Mouse (Mus musculus): ENCODE data around the gene Echdc1. TPM values are rescaled to one million over a fixed set of nuclear protein-coding genes. Genes with fewer than 3 reads are reported as not detected.

Echdc1 gene
- 33.2 and 33.7 TPM in 2 replicates for polyA plus RNA-seq (2015; fragmentation: Nextera tagmentation; extraction: Ambion mirVana)

DNA sequence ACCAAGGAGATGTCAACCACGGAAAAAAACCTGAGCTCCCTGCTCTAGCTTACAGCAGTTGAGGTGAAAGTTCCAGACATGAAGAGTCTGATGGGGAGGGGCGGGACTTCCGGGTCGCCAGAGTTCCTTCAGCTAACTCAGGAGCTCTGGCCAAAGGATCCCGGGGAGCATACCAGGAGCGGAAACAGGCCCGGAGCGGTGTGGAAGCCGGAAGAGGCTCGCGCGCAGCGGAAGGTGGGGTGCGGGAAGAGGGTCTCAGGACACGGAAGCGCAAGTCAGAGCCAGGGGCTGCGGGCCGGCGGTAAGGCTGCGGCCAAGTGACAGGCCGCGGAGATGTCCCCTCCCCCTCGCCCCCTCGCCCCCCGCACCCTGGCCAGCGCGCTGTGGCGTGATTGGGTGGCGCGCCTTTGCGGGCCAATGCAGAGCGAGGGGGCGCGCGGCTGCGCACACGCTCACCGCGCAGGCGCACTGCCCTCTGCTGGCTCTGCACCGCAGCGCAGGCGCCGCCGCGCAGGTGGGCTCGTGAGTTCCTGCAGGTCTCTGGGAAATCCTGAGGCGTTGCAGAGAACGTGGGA lies at the start of gene Echdc1:
TSS of gene Echdc1 (plus strand) at position 103 of the 575 bp plus-strand sequence.
- under 1% methylated on average over 47 of the region's 49 CpGs for WGBS
- H3K4me1 ChIP-seq (ENCODE audit: insufficient read depth, low read length) = peaks cover 6% of the 10 kb centered on the region; the same call in 1 of the 2 replicates
- no peaks in the 10 kb centered on the region for H3K27me3 ChIP-seq (ENCODE audit: insufficient read depth, low read length)
- H3K9me3 ChIP-seq (ENCODE audit: low read length) = no peaks in the 10 kb centered on the region
- peak within 1 kb of the TSS; percentile 71 for H3K4me3 ChIP-seq (ENCODE audit: low read length)
- no peaks in the 10 kb centered on the region for H3K36me3 ChIP-seq (ENCODE audit: insufficient read depth, low read length)
- peak within 1 kb of the TSS; percentile 58 for H3K4me2 ChIP-seq (replicated peaks; ENCODE audit: low read depth, low read length)
- peak; percentile 99 for ATAC-seq (ENCODE audit: low FRiP score, low TSS enrichment)
- H3K9ac ChIP-seq (replicated peaks; ENCODE audit: low read length) = peak within 1 kb of the TSS; percentile 84
- H3K27ac ChIP-seq (ENCODE audit: low read length) = peak within 1 kb of the TSS; percentile 91

DNA sequence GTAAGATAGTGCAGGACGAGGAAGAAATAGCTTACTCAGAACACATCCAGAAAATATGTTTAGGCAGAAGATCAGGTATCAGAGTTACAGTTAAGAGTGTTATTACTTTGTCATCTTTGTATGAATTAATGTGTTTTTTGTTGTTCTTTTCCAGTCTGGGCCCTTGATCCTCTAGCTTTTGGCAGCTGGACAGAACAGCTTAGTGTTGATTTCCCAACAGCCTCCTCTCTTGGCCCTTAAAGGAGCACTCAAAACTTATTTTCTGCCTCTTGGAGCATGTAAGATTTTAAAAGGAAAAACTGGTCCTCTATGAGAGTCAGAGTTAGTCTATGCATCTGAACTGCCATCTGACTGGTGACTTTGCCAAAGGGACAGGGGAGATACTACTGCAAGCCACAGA lies 31.2 kb upstream of the Echdc1 start:
- Histone ChIP-seq H3K27ac (ENCODE audit: low read length) (no peak overlapping the region), H3K9ac (replicated peaks; ENCODE audit: low read length) (no peak overlapping the region), H3K4me1 (ENCODE audit: insufficient read depth, low read length) (no peaks in the 10 kb centered on the region), H3K27me3 (ENCODE audit: insufficient read depth, low read length) (no peaks in the 10 kb centered on the region), H3K4me3 (ENCODE audit: low read length) (no peak overlapping the region), H3K4me2 (replicated peaks; ENCODE audit: low read depth, low read length) (no peak overlapping the region), H3K36me3 (ENCODE audit: insufficient read depth, low read length) (no peaks in the 10 kb centered on the region), H3K9me3 (ENCODE audit: low read length) (no peaks in the 10 kb centered on the region)
- no peak for ATAC-seq (ENCODE audit: low FRiP score, low TSS enrichment)
- 67% methylated on average over 1 of the region's 1 CpGs for WGBS

DNA sequence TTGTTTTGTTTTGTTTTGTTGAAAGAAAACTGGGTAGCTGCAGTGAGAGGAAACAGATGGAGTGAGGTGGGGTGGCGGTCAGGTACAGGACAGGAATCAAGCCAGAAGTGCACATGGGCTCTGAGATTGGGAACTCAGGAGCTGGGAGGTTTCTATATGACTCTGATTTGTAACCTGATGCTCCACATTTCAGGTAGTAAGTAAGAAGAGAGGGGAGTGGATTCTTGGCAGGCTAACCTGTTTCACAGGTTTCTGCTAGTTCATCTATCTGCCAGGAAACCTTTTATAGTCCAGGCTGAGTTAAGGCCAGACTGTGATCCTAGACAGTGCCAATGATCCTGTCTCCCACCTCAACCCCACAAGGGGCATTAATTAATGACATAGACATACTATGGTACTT lies 27.2 kb upstream of the Echdc1 start:
- peak; percentile 76; the same call in 1 of the 2 replicates for ATAC-seq (ENCODE audit: low FRiP score, low TSS enrichment)
- H3K4me3 ChIP-seq (ENCODE audit: low read length) = no peak overlapping the region
- H3K27ac ChIP-seq (ENCODE audit: low read length) = no peak overlapping the region
- no peak overlapping the region for H3K4me2 ChIP-seq (replicated peaks; ENCODE audit: low read depth, low read length)
- H3K9me3 ChIP-seq (ENCODE audit: low read length) = no peaks in the 10 kb centered on the region
- H3K4me1 ChIP-seq (ENCODE audit: insufficient read depth, low read length) = no peaks in the 10 kb centered on the region
- 77% methylated on average over 1 of the region's 1 CpGs for WGBS
- no peaks in the 10 kb centered on the region for H3K27me3 ChIP-seq (ENCODE audit: insufficient read depth, low read length)
- no peak overlapping the region for H3K9ac ChIP-seq (replicated peaks; ENCODE audit: low read length)
- H3K36me3 ChIP-seq (ENCODE audit: insufficient read depth, low read length) = no peaks in the 10 kb centered on the region

DNA sequence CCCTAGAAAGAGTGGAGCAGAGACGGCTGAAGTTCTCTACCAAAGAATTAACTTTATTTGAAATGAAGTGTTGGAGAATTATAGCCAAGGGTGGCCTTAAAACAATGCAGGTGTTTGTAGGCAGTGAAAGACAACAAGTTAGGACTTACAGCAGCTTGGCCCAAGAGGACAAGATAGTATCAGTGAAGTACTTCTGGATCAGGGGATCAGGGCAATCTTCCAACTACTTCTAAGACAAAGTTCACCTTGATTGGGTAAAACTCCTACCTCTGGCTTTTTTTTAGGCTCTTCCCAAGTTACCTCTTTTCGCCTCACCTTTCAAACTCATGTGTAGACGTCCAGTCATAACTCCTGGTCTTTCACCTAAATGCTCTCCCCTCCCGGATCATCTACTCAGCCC lies 10.7 kb upstream of the Echdc1 start:
- Histone ChIP-seq H3K36me3 (ENCODE audit: insufficient read depth, low read length) (no peaks in the 10 kb centered on the region), H3K27ac (ENCODE audit: low read length) (no peak overlapping the region), H3K9me3 (ENCODE audit: low read length) (no peaks in the 10 kb centered on the region), H3K27me3 (ENCODE audit: insufficient read depth, low read length) (no peaks in the 10 kb centered on the region), H3K9ac (replicated peaks; ENCODE audit: low read length) (no peak overlapping the region), H3K4me2 (replicated peaks; ENCODE audit: low read depth, low read length) (no peak overlapping the region), H3K4me1 (ENCODE audit: insufficient read depth, low read length) (no peaks in the 10 kb centered on the region), H3K4me3 (ENCODE audit: low read length) (no peak overlapping the region)
- no peak for ATAC-seq (ENCODE audit: low FRiP score, low TSS enrichment)
- WGBS = 96% methylated on average over 4 of the region's 4 CpGs

GRCm38 (mm10) chr10:29311480-29312219 lies 1.3 kb upstream of the Echdc1 start:
- Histone ChIP-seq H3K27ac (ENCODE audit: low read length) (no peak overlapping the region), H3K4me3 (ENCODE audit: low read length) (no peak overlapping the region), H3K9ac (replicated peaks; ENCODE audit: low read length) (no peak overlapping the region), H3K27me3 (ENCODE audit: insufficient read depth, low read length) (no peaks in the 10 kb centered on the region), H3K4me1 (ENCODE audit: insufficient read depth, low read length) (peaks cover 6% of the 10 kb centered on the region; the same call in 1 of the 2 replicates), H3K4me2 (replicated peaks; ENCODE audit: low read depth, low read length) (peak overlapping the region; percentile 58; the same call in 1 of the 2 replicates), H3K9me3 (ENCODE audit: low read length) (no peaks in the 10 kb centered on the region), H3K36me3 (ENCODE audit: insufficient read depth, low read length) (no peaks in the 10 kb centered on the region)
- WGBS = 65% methylated on average over 4 of the region's 4 CpGs
- no peak for ATAC-seq (ENCODE audit: low FRiP score, low TSS enrichment)

GRCm38 (mm10) chr10:29313905-29314304 lies 939 bp downstream of the Echdc1 start:
- Histone ChIP-seq H3K27me3 (ENCODE audit: insufficient read depth, low read length) (no peaks in the 10 kb centered on the region), H3K4me1 (ENCODE audit: insufficient read depth, low read length) (peaks cover 6% of the 10 kb centered on the region; the same call in 1 of the 2 replicates), H3K27ac (ENCODE audit: low read length) (no peak overlapping the region), H3K9ac (replicated peaks; ENCODE audit: low read length) (peak overlapping the region; percentile 84; the same call in 1 of the 2 replicates), H3K36me3 (ENCODE audit: insufficient read depth, low read length) (no peaks in the 10 kb centered on the region), H3K9me3 (ENCODE audit: low read length) (no peaks in the 10 kb centered on the region), H3K4me2 (replicated peaks; ENCODE audit: low read depth, low read length) (peak overlapping the region; percentile 58), H3K4me3 (ENCODE audit: low read length) (peak overlapping the region; percentile 71)
- WGBS = 25% methylated on average over 5 of the region's 5 CpGs
- no peak for ATAC-seq (ENCODE audit: low FRiP score, low TSS enrichment)

- no peak overlapping the region for H3K4me2 ChIP-seq (replicated peaks; ENCODE audit: low read depth, low read length)
- ATAC-seq (ENCODE audit: low FRiP score, low TSS enrichment) = no peak
- no peaks in the 10 kb centered on the region; the same call in 1 of the 2 replicates for H3K36me3 ChIP-seq (ENCODE audit: insufficient read depth, low read length)
- 94% methylated on average over 2 of the region's 2 CpGs for WGBS
- H3K4me1 ChIP-seq (ENCODE audit: insufficient read depth, low read length) = no peaks in the 10 kb centered on the region
- H3K27me3 ChIP-seq (ENCODE audit: insufficient read depth, low read length) = no peaks in the 10 kb centered on the region
- H3K4me3 ChIP-seq (ENCODE audit: low read length) = no peak overlapping the region
- H3K9ac ChIP-seq (replicated peaks; ENCODE audit: low read length) = no peak overlapping the region
- H3K27ac ChIP-seq (ENCODE audit: low read length) = no peak overlapping the region
- no peaks in the 10 kb centered on the region for H3K9me3 ChIP-seq (ENCODE audit: low read length)
Measured at GRCm38 (mm10) chr10:29324817-29325216, 11.9 kb downstream of the Echdc1 start.

- no peak overlapping the region for H3K4me3 ChIP-seq (ENCODE audit: low read length)
- no peaks in the 10 kb centered on the region for H3K4me1 ChIP-seq (ENCODE audit: insufficient read depth, low read length)
- no peak overlapping the region for H3K9ac ChIP-seq (replicated peaks; ENCODE audit: low read length)
- no peak overlapping the region for H3K4me2 ChIP-seq (replicated peaks; ENCODE audit: low read depth, low read length)
- H3K9me3 ChIP-seq (ENCODE audit: low read length) = no peaks in the 10 kb centered on the region
- WGBS = 64% methylated on average over 4 of the region's 4 CpGs
- no peaks in the 10 kb centered on the region for H3K27me3 ChIP-seq (ENCODE audit: insufficient read depth, low read length)
- no peak overlapping the region for H3K27ac ChIP-seq (ENCODE audit: low read length)
- H3K36me3 ChIP-seq (ENCODE audit: insufficient read depth, low read length) = no peaks in the 10 kb centered on the region
- ATAC-seq (ENCODE audit: low FRiP score, low TSS enrichment) = no peak
Measured at GRCm38 (mm10) chr10:29333836-29334235, 20.9 kb downstream of the Echdc1 start.

GRCm38 (mm10) chr10:29338355-29339056 lies 25.5 kb downstream of the Echdc1 start:
- ATAC-seq (ENCODE audit: low FRiP score, low TSS enrichment) = no peak
- Histone ChIP-seq H3K9ac (replicated peaks; ENCODE audit: low read length) (no peak overlapping the region), H3K9me3 (ENCODE audit: low read length) (no peaks in the 10 kb centered on the region), H3K4me1 (ENCODE audit: insufficient read depth, low read length) (no peaks in the 10 kb centered on the region), H3K27ac (ENCODE audit: low read length) (no peak overlapping the region), H3K4me3 (ENCODE audit: low read length) (no peak overlapping the region), H3K36me3 (ENCODE audit: insufficient read depth, low read length) (no peaks in the 10 kb centered on the region), H3K27me3 (ENCODE audit: insufficient read depth, low read length) (no peaks in the 10 kb centered on the region), H3K4me2 (replicated peaks; ENCODE audit: low read depth, low read length) (no peak overlapping the region)
- 51% methylated on average over 4 of the region's 4 CpGs for WGBS

Measured in kidney, embryonic 16.5 days (tissue).